24 mouse cellular contexts compared by ENCODE assay signal in the genomic region with DNA sequence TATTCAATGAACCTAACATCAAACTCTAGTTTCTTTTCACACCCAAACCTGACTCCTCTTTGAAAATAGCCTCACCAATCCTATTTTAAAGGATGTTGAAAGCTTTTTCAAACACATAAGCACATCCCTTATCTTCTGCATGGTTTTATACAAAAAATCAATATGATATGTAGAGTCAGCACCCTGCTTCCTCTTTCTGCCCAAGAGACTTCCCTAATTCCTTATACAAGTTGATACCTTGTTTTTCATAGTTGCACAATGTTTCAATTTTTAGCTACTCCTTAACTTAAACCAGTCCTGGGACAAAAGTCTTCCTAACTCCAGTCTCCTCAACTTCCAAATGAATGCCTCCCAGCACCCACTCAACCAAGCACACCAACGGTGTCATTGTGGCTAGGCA.
"Had no signal": no experiment of that assay in that cellular context is flagged by ENCODE, and none has a peak within 500 bp of the region (broad histone marks: within the 10 kb centered on the region; RNA-seq: fewer than 3 reads in every experiment).

No protein-coding gene starts in this region.

- H3K36me3 ChIP-seq: heart, embryonic 13.5 days; heart, embryonic 15.5 days; hindbrain, embryonic 10.5 days; hindbrain, embryonic 12.5 days; hindbrain, embryonic 15.5 days; limb, embryonic 10.5 days; limb, embryonic 12.5 days; liver, embryonic 13.5 days had no signal

- DNase-seq: gastrocnemius, adult 2 months; gastrocnemius, postnatal 10 days; gastrocnemius, postnatal 25 days; heart, adult 2 months; heart, postnatal 14 days; heart, postnatal 36 days; kidney, adult 11 months; kidney, adult 8-10 months; kidney, postnatal 10 days; kidney, postnatal 25 days; kidney, postnatal 4 days; liver; liver, embryonic 13.5 days had no signal

- ATAC-seq: hindbrain, postnatal 0 days; intestine, embryonic 16.5 days had no signal

- H3K4me3 ChIP-seq: gastrocnemius, adult 2 months; heart, adult 2 months; heart, embryonic 13.5 days; heart, embryonic 15.5 days; hindbrain, embryonic 10.5 days; hindbrain, embryonic 12.5 days; hindbrain, embryonic 15.5 days; layer of hippocampus, adult 2 months; left cerebral cortex, adult 2 months; limb, embryonic 10.5 days; limb, embryonic 12.5 days; liver, embryonic 13.5 days had no signal

- H3K27ac ChIP-seq: gastrocnemius, adult 2 months; heart, adult 2 months; heart, embryonic 13.5 days; heart, embryonic 15.5 days; hindbrain, embryonic 10.5 days; hindbrain, embryonic 12.5 days; hindbrain, embryonic 15.5 days; hindbrain, postnatal 0 days; layer of hippocampus, adult 2 months; left cerebral cortex, adult 2 months; limb, embryonic 10.5 days; liver, embryonic 13.5 days had no signal

- H3K4me1 ChIP-seq: heart, embryonic 13.5 days; heart, embryonic 15.5 days; liver, embryonic 13.5 days had no signal

- H3K27me3 ChIP-seq: heart, embryonic 13.5 days; heart, embryonic 15.5 days; liver, embryonic 13.5 days had no signal
